Mouse (Mus musculus) CH12.LX (cell line): ENCODE measurements at regions not wholly inside any gene's neighbourhood (a gene's known extent, or its start where the extent isn't known, plus 50 kb on each side); places are given as distances from the start of the nearest gene placed in this dataset.

Experiments
- BHLHE40 ChIP-seq: IDR thresholded peaks from 2 replicates; pipeline ENCODE4 v1.6.1; 2011; ENCODE audit warnings: mild to moderate bottlenecking, low read depth, low read length, improper control_type of control experiment
- CHD2 ChIP-seq: IDR thresholded peaks from 2 replicates; pipeline ENCODE4 v1.6.1; 2011; ENCODE audit warnings: low read length, improper control_type of control experiment
- CTCF ChIP-seq, 2 experiments: IDR thresholded peaks in 1 of 2; conservative IDR thresholded peaks in 1 of 2; 2 replicates each; pipeline ENCODE4 v1.5.1; 2011 to 2012; ENCODE audit warnings: low read depth in 2 of 2, low read length in 2 of 2, improper control_type of control experiment in 1 of 2, inconsistent platforms in 1 of 2, mild to moderate bottlenecking in 1 of 2, moderate library complexity in 1 of 2
- ELF1 ChIP-seq: IDR thresholded peaks from 2 replicates; pipeline ENCODE4 v1.6.1; 2014; ENCODE audit warnings: low read depth, mild to moderate bottlenecking, inconsistent platforms, low read length, improper control_type of control experiment
- GABPA ChIP-seq: IDR thresholded peaks from 2 replicates; pipeline ENCODE4 v1.6.1; 2012; ENCODE audit warnings: low read depth, low read length, improper control_type of control experiment, inconsistent platforms; ENCODE audit not compliant: insufficient replicate concordance
- MAFK ChIP-seq: IDR thresholded peaks from 2 replicates; pipeline ENCODE4 v1.6.1; 2011; ENCODE audit warnings: low read length, improper control_type of control experiment; ENCODE audit not compliant: insufficient replicate concordance
- MAX ChIP-seq: IDR thresholded peaks from 2 replicates; pipeline ENCODE4 v1.6.1; 2011; ENCODE audit warnings: low read length, improper control_type of control experiment
- MAZ ChIP-seq: IDR thresholded peaks from 2 replicates; pipeline ENCODE4 v1.6.1; 2012; ENCODE audit warnings: low read depth, mild to moderate bottlenecking, inconsistent platforms, low read length, improper control_type of control experiment, moderate library complexity
- POLR2A ChIP-seq: IDR thresholded peaks from 2 replicates; pipeline ENCODE4 v1.6.1; 2011; ENCODE audit warnings: low read depth, mild to moderate bottlenecking, improper control_type of control experiment, low read length
- TCF12 ChIP-seq: IDR thresholded peaks from 2 replicates; pipeline ENCODE4 v1.6.1; 2014; ENCODE audit warnings: low read depth, mild to moderate bottlenecking, inconsistent platforms, low read length, improper control_type of control experiment
- ZKSCAN1 ChIP-seq: IDR thresholded peaks from 2 replicates; pipeline ENCODE4 v1.6.1; 2012; ENCODE audit warnings: low read depth, inconsistent platforms, low read length, improper control_type of control experiment, borderline replicate concordance

DNA sequence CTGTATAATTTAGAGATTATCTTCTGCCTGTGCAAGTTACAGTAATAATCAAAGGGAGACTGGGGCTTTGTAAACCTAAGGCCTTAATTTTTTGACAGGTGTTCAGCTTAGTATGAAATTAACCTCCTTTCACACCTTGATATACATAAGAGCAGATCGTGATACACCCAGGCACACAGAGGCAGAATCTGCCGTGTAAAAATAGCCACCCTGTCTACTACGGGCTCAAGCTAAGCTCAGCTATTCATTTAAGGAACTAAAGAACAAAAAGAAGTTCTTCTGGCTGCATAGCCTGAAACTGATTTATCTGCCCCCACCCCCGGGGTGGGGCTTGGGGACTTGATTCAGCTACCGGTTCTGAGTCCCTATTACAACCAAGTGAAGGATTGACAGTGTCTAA is 128.0 kb downstream of the Galc start:
- TF ChIP-seq TCF12 (no peak), ZKSCAN1 (no peak), POLR2A (no peak), MAX (no peak), GABPA (no peak), CTCF (conservative IDR thresholded peaks at IDR 0.05 in 1 of 2, IDR thresholded peaks at IDR 0.05 in 1 of 2; ENCODE audit: low read depth in 2 of 2, low read length in 2 of 2) (no peak), CHD2 (no peak), BHLHE40 (no peak), MAFK (no peak), MAZ (no peak), ELF1 (no peak)
